Mouse (Mus musculus) forebrain, embryonic 11.5 days (tissue): ENCODE data around the gene Bzw2. TPM values are rescaled to one million over a fixed set of nuclear protein-coding genes. Genes with fewer than 3 reads are reported as not detected.

ENCODE experiments used
- ATAC-seq: fragments of 200-750 bp; cut with Nextera tagmentation; replicated peaks from 2 replicates; pipeline ENCODE4 v1.8.0; 2017; ENCODE audit warnings: moderate TSS enrichment; ENCODE audit not compliant: low FRiP score
- DNase-seq: peaks from one replicate; pipeline ENCODE4 v3.0.0-alpha.2; 2017; ENCODE audit warnings: low spot score
- H3K27ac ChIP-seq: fragments of 300-500 bp; sonication (generic); 2 replicates; pipeline ENCODE4 v1.5.1; 2014; ENCODE audit warnings: low read depth, low read length
- H3K27me3 ChIP-seq: fragments of 300-500 bp; sonication (generic); 2 replicates; pipeline ENCODE4 v1.6.1; 2014; ENCODE audit warnings: mild to moderate bottlenecking, low read length, mixed read lengths; ENCODE audit not compliant: control insufficient read depth, insufficient read depth
- H3K36me3 ChIP-seq: fragments of 300-500 bp; sonication (generic); 2 replicates; pipeline ENCODE4 v1.6.1; 2014; ENCODE audit warnings: mild to moderate bottlenecking, low read length, moderate library complexity, mixed read lengths; ENCODE audit not compliant: control insufficient read depth, insufficient read depth
- H3K4me1 ChIP-seq: fragments of 300-500 bp; sonication (generic); replicated peaks from 2 replicates; pipeline ENCODE4 v1.6.1; 2014; ENCODE audit warnings: low read length, mixed read lengths; ENCODE audit not compliant: control insufficient read depth, insufficient read depth
- H3K4me2 ChIP-seq: fragments of 300-500 bp; sonication (generic); 2 replicates; pipeline ENCODE4 v1.6.1; 2014; ENCODE audit warnings: low read depth, mild to moderate bottlenecking, low read length, moderate library complexity, mixed read lengths; ENCODE audit not compliant: severe bottlenecking
- H3K4me3 ChIP-seq: fragments of 300-500 bp; sonication (generic); 2 replicates; pipeline ENCODE4 v1.5.1; 2014; ENCODE audit warnings: low read depth, low read length
- H3K9ac ChIP-seq: fragments of 300-500 bp; sonication (generic); 2 replicates; pipeline ENCODE4 v1.6.1; 2014; ENCODE audit warnings: low read length
- H3K9me3 ChIP-seq: fragments of 300-500 bp; sonication (generic); 2 replicates; pipeline ENCODE4 v1.6.1; 2016; ENCODE audit warnings: low read length, mixed read lengths; ENCODE audit not compliant: control insufficient read depth
- WGBS: fragments of 180-500 bp; shearing (Covaris S2); extraction: QIAGEN DNeasy Blood & Tissue Kit; methylation state at CpG from one replicate; pipeline ENCODE4 v1.1.7; 2014; 5-methylcytosine and 5-hydroxymethylcytosine counted together
- polyA plus RNA-seq: library from polyadenylated mRNA; unstranded; fragments of >200 nt; fragmentation: Nextera tagmentation; extraction: Ambion mirVana; gene quantifications from 2 replicates; pipeline ENCODE4 v1.2.1, GENCODE M21; 2014

Gene Bzw2
- polyA plus RNA-seq, 1 experiment from 2014 or later, result 279 TPM

DNA sequence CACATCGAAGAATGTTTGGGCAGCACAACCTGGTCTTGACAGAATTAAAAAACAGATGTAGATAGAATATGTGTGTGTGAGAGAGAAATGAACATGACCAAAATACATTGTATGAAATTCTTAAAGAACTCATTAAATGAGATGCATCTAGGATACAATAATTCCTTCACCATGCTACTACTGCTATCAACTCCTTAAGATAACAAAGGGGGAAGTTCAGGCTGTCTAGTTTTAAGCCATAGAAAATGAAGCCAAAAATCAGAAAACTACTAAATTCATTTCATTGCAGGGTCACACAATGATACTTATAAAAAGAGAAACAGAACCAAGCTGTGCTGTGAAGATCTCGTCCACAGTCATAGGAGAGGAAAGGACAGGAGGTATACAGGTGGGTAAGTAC lies 25.6 kb downstream of the Bzw2 start:
- Histone ChIP-seq H3K9ac (no peak overlapping the region), H3K4me3 (no peak overlapping the region), H3K36me3 (peaks cover 3% of the 10 kb centered on the region; the same call in 1 of the 2 replicates), H3K9me3 (no peaks in the 10 kb centered on the region), H3K27ac (no peak overlapping the region), H3K27me3 (no peaks in the 10 kb centered on the region), H3K4me2 (no peak overlapping the region), H3K4me1 (no peaks in the 10 kb centered on the region)
- no peak for ATAC-seq
- 91% methylated on average over 2 of the region's 2 CpGs for WGBS
- DNase-seq, result no peak

DNA sequence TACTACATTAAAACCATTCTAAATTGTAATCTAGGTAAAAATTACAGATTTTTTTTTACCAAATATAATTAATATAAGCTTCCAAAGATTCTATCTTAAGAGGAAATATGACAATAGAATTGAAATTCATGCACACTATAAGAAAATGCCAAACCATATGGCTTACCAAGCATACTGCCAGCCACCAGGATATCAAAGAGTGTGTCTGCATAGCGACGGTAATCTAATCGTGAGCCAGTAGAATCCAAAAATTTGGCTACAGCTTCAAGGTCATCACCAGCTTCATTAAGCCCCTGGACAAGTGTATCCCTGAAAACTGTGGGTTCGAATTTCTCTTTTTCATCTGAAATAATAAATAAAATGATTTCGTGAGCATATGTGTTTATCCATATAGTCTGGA lies 28.1 kb downstream of the Bzw2 start:
- no peaks in the 10 kb centered on the region for H3K9me3 ChIP-seq
- H3K36me3 ChIP-seq, result peaks cover 3% of the 10 kb centered on the region; the same call in 1 of the 2 replicates
- ATAC-seq (no peak), DNase-seq (no peak)
- no peak overlapping the region for H3K9ac ChIP-seq
- no peak overlapping the region for H3K4me3 ChIP-seq
- 97% methylated on average over 5 of the region's 5 CpGs for WGBS
- no peak overlapping the region for H3K4me2 ChIP-seq
- no peaks in the 10 kb centered on the region for H3K27me3 ChIP-seq
- no peak overlapping the region for H3K27ac ChIP-seq
- no peaks in the 10 kb centered on the region for H3K4me1 ChIP-seq

DNA sequence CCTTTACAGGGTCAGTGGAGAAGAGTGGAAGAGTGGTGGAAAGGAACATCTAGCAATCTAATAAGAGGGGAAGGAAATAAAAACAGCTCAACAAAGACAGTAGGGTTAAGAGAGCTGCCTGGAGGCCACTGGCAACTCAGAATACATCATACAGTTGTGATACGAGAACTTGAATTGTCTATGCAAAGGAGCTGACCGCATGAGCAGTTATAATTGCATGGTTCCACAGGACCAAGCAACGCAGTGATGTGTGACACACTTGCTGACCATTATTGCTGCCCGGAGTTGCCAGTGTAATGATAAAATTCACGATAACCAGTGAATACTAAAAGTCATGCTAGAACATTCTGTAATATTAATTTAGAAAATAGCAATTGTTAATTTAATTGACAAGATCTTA lies 31.8 kb downstream of the Bzw2 start:
- Histone ChIP-seq H3K27me3 (no peaks in the 10 kb centered on the region), H3K4me3 (no peak overlapping the region), H3K36me3 (peaks cover 7% of the 10 kb centered on the region; the same call in 1 of the 2 replicates), H3K4me1 (no peaks in the 10 kb centered on the region), H3K9ac (no peak overlapping the region), H3K9me3 (no peaks in the 10 kb centered on the region), H3K4me2 (no peak overlapping the region), H3K27ac (no peak overlapping the region)
- WGBS, result 95% methylated on average over 5 of the region's 5 CpGs
- DNase-seq (no peak), ATAC-seq (no peak)

DNA sequence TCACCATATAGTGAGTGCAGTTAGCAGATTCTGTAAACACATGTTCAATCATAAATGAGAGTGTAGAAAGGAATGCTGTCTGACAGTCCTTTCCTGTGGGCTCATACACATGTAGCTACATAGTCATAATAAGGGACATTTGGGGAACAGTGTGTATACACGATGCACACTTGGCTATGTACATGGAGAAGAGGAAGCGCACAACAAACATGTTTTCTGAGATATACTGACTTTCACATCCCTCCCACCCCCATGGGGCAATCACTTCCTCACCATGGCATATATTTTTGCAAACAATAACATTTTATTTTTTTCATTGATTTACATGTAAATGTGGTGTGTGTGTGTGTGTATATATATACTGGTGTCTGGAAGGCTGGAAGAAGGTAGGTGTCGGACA lies 38.6 kb downstream of the Bzw2 start:
- Histone ChIP-seq H3K9me3 (no peaks in the 10 kb centered on the region), H3K9ac (no peak overlapping the region), H3K27ac (no peak overlapping the region), H3K4me2 (no peak overlapping the region), H3K4me3 (no peak overlapping the region), H3K27me3 (no peaks in the 10 kb centered on the region), H3K4me1 (no peaks in the 10 kb centered on the region), H3K36me3 (peaks cover 6% of the 10 kb centered on the region; the same call in 1 of the 2 replicates)
- WGBS, result 94% methylated on average over 3 of the region's 3 CpGs
- DNase-seq (no peak), ATAC-seq (no peak)

DNA sequence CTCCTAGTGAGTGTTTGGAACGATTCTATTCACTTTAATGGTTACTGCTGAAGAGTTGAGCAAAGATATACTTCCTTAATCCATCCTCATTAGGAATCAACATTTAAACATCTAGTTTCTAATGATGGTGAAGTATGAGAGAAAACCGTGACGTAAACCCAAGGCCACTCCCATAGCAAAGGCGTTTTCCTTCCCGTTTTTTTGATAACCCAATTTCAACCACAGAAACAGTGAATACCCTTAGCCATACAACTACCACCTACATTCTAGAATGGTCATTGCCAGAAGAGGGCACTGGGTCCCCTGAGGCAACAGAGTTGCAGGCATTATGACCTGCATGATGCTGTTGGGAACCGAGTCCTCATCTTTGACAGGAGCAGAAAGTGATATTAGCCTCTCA lies 40.7 kb downstream of the Bzw2 start:
- no peak overlapping the region for H3K4me3 ChIP-seq
- H3K36me3 ChIP-seq, result peaks cover 3% of the 10 kb centered on the region; the same call in 1 of the 2 replicates
- DNase-seq (no peak), ATAC-seq (no peak)
- no peak overlapping the region for H3K9ac ChIP-seq
- no peak overlapping the region for H3K4me2 ChIP-seq
- no peak overlapping the region for H3K27ac ChIP-seq
- no peaks in the 10 kb centered on the region for H3K4me1 ChIP-seq
- 95% methylated on average over 6 of the region's 6 CpGs for WGBS
- no peaks in the 10 kb centered on the region for H3K27me3 ChIP-seq
- no peaks in the 10 kb centered on the region for H3K9me3 ChIP-seq

DNA sequence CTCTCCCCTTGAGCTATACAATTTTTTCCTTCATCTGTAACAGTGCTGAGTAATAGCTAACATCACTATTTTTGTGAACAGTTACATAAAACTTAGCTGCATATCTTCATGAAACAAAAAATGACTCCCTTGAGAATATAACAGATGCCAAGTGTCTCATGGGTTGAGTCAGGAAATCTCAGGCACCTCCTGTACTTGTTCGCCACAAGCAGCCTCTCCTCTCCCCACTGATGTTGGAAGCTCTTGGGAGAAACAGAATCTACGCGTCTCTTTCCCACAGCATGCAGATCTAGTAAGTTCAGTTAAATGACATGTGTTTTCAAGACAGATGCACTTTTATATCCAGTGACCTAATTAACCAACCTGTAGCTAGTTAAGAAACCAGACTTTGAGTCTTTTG lies 45.8 kb downstream of the Bzw2 start:
- 99% methylated on average over 3 of the region's 3 CpGs for WGBS
- Histone ChIP-seq H3K4me2 (no peak overlapping the region), H3K27me3 (no peaks in the 10 kb centered on the region), H3K27ac (no peak overlapping the region), H3K4me1 (no peaks in the 10 kb centered on the region), H3K4me3 (no peak overlapping the region), H3K9me3 (no peaks in the 10 kb centered on the region; the same call in 1 of the 2 replicates), H3K9ac (no peak overlapping the region), H3K36me3 (peaks cover 18% of the 10 kb centered on the region)
- DNase-seq, result no peak
- ATAC-seq, result no peak

DNA sequence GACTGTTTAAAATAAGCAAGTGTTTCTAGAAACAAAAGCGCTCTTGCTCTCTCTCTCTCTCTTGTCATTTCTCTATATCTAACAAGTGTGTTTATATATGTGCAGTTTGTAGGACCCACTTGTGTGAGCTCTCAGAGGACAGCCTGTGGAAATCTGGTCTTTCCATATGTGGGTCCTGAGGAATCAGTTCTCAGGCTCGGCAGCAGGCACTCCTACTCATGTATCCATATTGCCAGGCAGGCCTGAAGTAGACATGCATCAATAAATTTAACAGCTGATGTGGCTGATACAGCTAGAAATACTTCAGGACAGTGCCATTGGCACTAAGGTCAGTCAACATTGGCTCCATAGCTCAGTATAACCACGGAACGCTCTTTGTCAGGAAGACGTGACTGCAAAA lies 46.8 kb downstream of the Bzw2 start:
- DNase-seq, result no peak
- Histone ChIP-seq H3K9ac (no peak overlapping the region), H3K27me3 (no peaks in the 10 kb centered on the region), H3K9me3 (no peaks in the 10 kb centered on the region; the same call in 1 of the 2 replicates), H3K4me2 (no peak overlapping the region), H3K4me3 (no peak overlapping the region), H3K36me3 (peaks cover 22% of the 10 kb centered on the region), H3K4me1 (no peaks in the 10 kb centered on the region), H3K27ac (no peak overlapping the region)
- ATAC-seq, result no peak
- WGBS, result 91% methylated on average over 5 of the region's 5 CpGs

DNA sequence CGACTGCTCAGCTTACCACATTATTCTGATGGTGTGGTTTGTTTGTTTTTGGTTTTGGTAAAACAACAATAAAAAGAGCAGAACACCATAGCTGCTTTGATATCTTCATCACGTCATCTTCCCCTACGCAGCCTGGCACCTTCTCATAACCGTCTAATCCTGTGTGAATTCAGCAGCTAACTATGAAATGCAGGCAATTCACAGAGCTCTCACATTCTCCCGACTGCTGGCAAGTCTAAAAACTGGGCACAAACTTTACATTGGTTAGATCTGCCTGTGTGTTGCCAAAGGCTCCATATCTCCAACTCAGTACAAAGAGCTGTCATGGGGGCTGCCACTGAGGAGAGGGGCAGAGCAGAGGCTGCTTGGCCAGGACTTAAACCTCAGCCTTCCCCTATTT lies 47.4 kb downstream of the Bzw2 start:
- Histone ChIP-seq H3K27me3 (no peaks in the 10 kb centered on the region), H3K36me3 (peaks cover 22% of the 10 kb centered on the region)
- no peak for ATAC-seq

DNA sequence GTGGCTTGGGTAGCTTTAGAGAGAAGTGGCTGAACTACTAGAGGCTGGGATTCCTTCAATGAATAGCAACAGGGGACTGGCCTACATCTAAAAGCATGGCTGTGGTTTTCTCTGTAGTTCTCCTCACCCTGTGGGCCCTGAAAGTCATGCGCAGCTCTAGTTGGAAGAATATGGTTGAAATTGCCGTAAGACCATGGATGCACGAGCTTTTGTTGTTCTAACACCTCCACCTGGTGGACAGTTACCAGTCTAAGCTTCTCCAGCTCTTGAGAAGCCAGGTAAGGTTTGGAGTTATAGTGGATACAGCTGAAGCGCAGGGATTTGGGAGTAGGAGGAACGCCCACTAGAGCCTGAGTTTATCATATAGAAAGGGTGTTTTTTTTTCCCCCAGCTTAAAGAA lies 49.4 kb downstream of the Bzw2 start:
- no peak overlapping the region for H3K27ac ChIP-seq
- no peak overlapping the region for H3K4me2 ChIP-seq
- no peak overlapping the region for H3K9ac ChIP-seq
- 92% methylated on average over 5 of the region's 5 CpGs for WGBS
- DNase-seq (no peak), ATAC-seq (no peak)
- H3K27me3 ChIP-seq, result no peaks in the 10 kb centered on the region
- no peaks in the 10 kb centered on the region for H3K4me1 ChIP-seq
- peaks cover 22% of the 10 kb centered on the region for H3K36me3 ChIP-seq
- H3K4me3 ChIP-seq, result no peak overlapping the region
- no peaks in the 10 kb centered on the region; the same call in 1 of the 2 replicates for H3K9me3 ChIP-seq

More for the DNA sequence above, 47.4 kb downstream of the Bzw2 start:
- WGBS, result 93% methylated on average over 5 of the region's 5 CpGs
- Histone ChIP-seq H3K4me1 (no peaks in the 10 kb centered on the region), H3K4me3 (no peak overlapping the region), H3K9ac (no peak overlapping the region), H3K27ac (no peak overlapping the region), H3K4me2 (no peak overlapping the region), H3K9me3 (no peaks in the 10 kb centered on the region; the same call in 1 of the 2 replicates)
- DNase-seq, result no peak
